Mouse (Mus musculus) layer of hippocampus, adult 11-12 months (tissue): ENCODE results near the gene Padi4.

Experiments used
- DNase-seq: peaks from one replicate; pipeline ENCODE4 v3.0.0; 2022; ENCODE audit warnings: low spot score

Gene Padi4

DNA sequence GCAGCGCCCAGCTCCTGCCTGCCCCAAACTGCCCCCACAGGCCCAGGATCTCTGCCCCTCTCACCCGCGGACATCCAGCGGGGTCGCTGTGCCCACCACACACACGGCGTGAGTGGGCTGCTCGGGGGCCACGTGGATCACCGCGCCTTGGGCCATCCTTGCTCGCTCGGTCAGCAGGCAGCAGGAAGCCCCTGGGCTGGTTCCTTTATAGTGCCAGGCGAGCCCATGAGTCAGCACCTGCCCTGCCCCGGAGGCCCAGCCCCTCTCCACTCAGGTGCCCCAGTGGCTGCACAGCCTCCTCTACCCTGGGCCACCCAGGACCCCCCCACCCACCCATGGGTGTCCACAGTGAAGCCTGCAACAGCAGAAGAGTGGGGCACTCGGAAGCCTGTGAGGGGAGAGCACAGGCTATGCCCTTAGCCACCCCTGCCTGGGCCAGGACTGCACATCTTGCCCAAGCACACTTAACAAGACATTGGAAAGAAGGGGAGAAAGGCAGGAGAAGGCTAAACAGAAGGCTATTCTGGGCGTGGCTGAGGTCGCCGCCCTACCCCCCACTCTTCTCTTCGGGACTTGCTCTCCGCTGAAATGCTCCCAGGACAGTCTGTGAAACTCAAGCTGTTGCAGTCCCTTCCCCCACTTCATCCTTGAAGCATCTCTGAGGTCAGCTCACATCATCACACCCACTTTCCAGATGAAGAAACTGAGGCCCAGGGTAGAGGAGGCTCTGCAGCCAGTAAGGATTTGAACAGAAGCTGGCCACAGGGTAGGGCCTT lies at the start of gene Padi4:
Gene Padi4 (minus strand): TSS at position 212 of the 776 bp plus-strand sequence.
- DNase-seq = no peak

DNA sequence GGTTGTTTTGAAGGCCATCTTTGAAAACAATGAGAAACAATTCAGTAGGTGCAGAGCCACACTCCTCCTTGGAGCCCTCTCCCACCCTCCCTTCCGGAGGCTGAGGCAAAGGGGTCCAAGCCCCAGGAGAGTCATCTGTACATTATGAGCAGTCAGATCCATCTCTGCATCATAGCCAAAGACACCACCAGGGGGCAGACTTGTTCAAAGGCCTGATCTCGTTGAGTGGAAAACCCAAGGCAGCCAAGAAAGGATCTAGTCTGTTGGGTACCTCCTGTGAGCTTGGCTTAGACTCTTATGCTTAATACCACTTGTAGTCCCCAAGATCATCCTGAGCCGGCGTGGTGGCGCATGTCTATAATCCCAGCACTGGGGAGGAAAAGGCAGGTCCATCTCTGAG lies 48.0 kb upstream of the Padi4 start:
- DNase-seq = peak; percentile 70

DNA sequence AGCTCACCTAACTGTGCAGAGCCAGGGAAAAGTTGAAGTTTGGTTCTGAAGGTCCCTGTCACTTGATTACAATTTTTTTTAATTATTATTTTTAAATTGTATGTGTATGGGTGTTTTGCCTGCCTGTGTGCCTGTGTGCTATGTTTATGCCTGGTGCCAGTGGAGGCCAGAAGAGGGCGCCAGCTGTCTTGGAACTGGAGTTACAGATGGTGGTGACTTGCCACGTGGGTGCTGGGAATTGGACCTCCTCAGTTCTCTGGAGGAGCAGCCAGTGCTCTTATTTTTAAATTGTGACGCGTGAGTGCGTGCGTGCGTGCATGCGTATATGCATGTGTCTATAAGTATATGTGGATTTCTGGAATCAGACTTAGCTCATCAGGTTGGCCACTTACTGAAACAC lies 43.4 kb upstream of the Padi4 start:
- DNase-seq = no peak

DNA sequence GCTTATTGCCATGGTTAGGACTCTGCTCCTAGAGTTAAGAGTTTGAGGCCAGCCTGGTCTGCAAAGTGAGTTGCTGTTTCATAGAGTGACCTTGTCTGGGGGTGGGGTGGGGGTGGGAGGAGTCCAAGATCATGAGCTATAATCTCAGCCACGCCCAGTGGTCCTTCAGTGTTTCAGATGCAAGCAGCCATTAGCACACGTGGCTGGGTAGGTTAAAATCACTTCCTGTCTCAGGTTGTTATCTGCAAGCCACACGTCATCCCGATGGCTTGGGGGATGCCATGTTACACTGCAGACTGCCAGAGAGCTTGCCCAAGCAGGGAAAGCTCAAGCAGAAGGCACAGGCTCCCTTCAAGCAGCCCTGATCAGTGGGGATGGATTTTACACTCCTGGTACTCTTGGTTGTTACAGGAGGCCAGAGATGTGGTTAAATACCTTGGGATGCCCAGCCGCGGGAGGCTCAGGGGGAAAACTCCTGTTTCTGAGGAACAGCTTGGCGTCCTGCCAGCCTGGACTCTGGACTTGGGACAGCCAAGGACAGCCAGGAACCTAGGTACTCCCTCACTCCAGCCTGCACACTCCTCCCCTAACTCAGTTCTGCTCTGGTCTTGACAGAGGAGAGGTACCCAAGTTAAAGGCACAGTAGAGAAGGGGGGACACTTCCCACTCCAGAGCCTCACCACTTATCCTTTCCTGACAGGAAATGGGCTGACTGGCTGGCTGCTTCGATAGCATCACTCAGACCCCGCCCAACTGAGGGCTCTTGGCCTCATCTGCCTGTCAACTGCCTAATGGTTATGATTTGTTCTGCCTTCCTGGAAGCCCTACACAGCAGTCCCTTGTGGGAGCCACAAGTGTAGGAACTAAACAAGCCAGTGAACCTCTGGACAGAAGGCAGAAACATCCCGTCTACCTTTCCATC lies 42.2 kb upstream of the Padi4 start:
- no peak for DNase-seq

DNA sequence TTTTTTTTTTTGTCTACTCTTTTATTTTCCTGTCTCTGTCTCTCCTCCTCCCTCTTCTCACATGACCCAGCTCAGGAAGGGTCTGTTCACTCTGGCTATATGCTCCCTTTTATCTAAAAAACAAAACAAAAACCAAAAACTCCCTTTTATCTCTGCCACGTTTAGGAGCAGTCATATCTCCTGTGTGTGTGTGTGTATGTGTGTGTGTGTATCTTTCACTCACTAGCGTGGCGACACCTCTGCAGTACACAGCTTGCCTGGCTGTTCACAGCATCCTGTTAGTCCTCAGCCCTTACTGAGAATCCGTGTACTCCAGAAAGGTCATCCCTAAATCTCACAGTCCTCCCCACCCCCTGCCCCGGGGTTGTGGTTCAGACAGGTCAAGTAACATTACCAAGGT lies 41.5 kb upstream of the Padi4 start:
- DNase-seq = no peak

DNA sequence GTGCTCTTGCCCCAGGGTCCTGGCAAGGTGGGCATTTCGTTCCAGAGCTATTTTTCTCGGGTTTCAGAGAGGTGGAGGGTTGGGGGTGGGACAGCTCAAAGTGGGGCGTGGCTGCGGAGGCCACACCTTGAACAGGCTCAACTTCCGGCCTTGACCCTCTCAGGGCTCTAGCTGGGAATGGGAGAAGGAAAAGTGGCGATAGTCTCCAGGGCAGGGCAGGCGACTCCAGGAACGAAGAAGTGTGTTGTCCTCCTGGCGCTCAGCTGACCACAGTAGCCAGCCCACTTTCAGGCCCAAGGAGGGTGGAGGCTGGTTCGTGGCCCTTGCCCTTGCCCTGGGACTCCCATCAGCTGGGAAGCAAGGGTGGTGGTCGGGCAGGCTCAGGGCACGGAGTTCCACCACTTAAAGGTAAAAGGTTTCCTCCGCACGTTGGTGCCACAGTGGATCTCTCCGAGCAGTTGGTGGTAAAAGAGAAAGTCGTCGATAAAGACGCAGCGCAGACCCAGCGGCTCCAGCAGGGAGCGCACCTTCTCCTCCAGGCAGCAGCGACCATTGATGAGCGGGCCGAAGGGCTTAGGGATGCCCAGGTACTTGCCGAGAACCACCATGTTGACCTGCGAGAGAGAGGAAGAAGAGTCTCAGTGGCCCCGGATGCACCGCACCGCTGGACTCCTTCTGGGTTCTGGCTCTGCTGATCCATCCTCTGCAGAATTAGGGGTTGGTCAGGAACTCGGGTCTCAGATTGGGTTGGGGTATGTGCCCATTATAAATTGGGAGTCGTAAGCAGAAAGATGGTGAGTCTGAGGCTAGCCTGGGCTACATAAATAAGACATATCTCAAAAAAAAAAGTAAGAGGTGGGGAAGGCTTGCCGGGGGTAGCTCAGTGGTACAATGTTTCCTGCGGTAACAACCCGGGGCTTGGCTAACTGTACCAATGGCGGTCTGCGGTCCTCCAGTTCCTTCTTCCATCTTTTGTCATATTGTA lies 40.5 kb upstream of the Padi4 start:
- DNase-seq = peak; percentile 7

DNA sequence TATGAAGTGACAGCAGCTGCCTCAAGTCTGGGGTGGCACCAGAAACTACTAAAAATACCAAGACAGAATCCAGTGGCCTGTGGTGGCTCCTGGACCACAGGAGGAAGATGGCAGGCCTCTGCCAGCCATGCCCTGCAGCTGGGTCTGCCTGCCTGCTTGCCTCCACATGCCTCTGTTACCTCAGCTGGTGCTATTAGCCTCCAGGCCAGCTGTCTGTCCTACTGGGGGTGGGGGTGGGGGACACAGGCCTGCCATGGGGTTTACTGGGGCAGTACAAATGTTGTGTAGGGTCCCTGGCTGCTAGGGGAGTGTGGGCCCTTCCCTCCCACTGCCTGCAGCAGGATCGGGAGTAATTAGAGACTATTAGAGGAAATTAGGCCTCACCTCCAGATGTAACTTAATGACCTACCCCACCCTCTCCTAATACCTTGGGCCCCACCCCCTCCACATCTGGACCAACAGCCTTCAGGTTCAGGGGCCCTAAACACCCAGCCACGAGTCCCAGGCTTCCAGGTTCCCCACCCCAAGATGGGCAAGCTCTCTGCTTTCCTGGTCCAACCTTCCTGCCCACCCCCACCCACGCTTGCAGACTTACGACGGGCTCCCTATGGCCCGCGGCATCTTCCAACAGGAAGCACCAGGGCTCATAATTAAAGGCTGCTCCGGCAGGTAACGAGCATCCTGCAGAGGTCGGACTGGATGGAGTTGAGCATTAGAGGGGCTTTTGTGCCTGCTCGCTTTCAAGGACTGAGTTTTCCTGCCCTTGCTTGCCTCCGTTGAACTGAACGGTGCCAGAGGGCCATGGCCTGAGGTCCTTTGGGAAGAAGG lies 39.5 kb upstream of the Padi4 start:
- DNase-seq = no peak

DNA sequence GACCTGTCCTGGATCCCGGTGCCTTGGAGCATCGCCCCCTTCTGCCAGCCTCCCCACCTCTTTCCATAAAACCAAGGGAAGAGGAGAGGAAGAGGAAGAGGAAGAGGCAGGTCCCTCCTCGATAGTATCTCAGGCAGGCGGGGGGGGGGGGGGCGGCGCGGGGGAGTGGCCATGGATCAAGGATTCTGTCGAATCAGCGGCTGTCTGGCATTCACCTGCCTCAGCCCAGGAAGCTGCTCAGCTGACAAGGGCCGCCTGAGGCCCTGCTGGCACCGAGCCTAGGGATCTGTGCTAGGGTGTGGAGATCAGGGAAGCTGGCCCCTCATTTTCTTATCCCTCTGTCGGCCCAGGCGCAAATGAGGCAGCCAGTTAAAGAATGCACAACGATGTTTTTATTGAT lies 38.6 kb upstream of the Padi4 start:
- no peak for DNase-seq

DNA sequence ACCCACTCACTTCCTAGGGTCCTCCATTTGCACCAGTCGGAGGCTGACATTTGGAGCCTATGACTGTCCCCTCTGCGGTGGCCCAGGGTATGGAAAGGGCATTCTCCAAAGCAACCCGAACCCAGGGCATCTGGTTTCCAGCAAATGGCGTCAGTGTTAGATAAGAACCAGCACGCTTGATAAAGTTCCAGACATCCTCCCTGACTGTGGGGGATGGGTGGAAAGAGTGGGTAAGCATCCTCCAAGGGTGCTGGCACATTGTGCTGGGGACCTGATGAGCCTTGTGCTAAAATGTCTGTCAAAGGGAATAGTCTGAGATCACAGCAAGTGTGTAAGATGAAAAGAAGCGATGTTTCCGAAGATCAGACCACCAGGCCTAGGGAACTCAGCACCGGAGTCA lies 38.2 kb upstream of the Padi4 start:
- DNase-seq = no peak

DNA sequence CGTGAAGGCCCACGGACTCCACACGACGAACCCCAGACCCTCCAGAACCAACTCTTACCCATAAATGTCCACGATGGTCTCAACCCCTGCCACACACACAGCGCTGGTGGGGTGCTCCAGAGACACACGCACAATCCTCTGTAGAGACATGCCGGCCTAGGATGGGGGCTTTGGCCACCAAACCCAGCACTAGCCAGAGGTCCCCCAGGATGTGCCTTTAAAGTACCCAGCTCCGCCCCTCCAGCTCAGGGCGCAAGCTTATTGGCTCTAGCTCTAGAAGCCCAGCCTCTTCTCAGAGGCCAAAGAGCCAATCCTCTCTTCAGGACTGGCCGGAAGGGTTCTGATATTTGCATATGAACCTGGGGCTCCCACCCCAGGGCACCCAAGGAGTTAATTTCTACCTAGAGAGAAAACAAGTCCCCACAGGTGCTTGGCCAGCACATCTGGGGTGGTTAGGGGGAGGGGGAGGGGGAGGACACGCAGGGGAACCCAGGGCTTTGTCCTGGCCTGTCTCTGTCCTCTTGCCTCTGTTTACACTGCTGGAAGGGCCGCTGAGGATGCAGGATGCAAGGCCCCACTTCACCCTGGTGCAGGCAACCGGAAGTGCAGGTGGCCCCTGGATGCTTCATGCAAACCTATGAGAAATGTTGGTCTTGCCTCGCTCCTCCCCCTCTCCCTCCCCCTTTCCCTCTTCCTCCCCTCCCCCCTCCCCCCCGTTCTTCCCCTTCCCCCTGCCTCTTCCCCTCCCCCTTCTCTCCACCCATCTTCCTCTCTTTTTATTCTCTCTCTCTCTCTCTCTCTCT lies 36.6 kb upstream of the Padi4 start, which contains the start of gene Padi3:
Gene Padi3 (minus strand): TSS at position 191 of the 803 bp plus-strand sequence.
- DNase-seq = no peak

DNA sequence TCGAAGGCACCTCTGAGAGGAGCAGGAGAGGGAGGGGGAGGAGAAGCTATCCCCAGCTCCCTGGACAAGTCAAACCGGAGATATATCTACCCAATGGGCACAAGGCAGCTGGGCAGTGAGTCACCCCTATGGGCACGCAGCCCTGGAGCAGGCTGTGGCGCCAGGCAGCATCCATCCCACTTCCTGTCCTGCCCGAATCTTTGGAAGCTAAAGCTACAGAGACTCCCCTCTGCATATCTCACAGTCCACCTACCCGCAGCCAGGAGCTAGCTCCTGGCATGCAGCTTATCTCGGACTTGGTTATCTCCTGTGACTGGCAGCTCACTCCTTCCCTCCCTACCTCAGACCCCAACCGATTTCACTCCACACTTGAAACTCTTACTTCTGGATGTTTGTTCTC lies 35.1 kb upstream of the Padi4 start:
- no peak for DNase-seq

DNA sequence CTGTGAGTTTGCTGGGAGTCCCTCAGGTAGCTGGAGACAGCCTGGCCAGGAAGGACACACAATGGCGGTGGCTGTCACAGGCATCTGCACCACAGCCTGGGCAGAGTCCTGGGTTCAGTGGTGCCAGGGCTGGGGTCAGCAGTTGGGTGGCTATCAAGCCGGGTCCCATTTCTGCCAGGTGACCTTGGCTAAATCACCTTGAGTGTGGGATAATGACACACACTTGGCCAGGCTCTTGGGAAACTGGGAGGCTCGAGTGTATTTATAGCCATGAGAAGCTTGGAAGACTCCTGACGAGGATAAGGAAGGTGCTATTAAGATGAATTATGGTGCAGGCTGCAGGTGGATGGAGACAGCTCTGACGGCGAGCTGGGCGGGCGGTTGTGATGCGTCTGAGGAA lies 30.6 kb upstream of the Padi4 start:
- no peak for DNase-seq

DNA sequence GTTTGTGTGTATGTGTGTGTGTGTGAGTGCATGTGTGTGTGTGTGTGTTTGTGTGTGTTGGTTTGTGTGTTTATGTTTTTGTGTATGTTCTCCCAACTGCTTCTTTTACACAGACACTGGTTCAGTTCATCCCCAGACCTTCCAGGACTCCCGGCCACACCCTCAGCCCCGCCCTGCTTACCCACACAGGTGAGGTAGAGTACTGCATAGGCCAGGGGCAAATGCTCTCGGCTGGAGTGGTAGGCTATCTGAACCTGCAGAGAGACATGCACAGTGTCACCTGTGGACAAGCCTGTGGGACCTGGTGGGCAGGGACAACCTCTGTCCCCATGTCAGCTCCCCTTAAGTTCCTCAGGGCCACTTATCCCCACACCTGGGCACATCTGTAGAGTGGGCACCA lies 27.3 kb upstream of the Padi4 start:
- DNase-seq = no peak

DNA sequence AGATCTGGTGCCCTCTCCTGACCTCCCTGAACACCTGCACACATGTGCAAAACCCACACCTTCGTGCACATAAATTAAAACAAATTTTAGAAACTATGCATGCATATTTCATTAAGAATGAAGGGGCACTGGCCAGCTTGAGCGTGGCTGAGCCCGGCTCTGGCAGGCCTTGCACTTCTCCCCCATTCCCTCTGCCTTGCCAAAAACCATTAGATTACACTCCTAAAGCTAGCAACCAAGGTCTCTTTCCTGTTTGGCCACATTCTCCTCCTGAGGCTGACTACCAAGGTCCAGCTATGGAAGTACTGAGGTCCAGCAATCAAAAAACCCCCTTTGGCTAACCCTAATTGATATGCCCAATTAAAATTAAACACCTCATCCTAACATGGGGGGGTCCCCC lies 22.8 kb upstream of the Padi4 start:
- no peak for DNase-seq

DNA sequence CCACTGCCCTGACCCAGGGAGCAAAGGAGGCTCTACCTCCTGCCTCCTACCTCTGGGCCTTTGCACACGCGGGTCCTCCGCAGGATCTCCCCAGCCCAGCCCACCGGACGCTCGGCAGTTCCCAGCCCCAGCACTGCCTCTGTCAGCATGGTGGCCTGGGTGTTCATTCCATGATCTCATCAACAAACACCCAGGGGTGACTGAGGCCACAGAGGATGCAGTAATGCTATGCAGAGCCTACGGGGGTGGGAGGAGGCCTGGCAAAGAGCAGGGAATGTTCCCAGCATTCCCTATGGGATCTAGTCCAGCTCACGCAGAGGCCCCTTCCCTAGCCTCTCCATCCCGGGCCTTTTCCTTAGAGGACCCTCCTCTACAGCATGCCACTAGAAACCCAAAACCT lies 20.6 kb upstream of the Padi4 start:
- no peak for DNase-seq

DNA sequence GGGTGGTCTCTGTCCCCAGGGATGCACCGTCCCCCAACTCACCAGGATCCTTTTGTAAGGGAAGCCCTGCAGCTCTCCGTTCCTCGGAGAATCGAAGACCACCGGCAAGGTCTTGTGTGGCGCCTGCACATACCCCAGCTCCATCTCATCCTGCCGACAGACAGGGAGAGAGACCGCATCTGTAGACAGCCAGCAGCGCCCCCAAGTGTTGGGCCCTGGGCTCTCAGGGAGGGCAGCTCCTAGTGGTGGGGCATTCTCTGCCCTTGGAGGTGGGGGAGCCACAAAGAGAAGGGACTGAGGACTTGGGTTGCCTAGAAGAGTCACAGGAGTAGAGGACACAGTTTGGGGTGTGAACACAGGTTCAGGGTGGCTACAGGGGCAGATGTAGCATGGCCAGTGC lies 19.8 kb upstream of the Padi4 start:
- DNase-seq = no peak

DNA sequence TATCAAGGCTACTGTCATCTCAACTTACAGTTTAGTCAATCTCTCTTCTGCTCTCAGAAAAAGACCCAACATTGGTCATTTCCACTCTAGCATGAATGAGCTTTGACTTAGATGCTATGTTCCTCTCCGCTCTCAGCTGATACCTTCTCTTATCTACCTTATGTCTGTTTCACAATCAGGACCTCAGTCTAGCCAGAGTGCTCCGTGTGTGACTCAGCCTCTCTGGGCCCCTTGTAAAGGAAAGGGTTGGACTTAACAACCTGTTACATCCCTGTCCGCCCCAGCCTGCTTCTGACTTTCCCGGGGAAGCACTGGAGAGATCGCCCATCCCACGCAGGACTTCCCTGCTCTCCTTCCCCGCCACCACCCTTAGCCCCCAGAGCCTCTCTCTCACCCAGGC lies 18.5 kb upstream of the Padi4 start:
- DNase-seq = no peak

DNA sequence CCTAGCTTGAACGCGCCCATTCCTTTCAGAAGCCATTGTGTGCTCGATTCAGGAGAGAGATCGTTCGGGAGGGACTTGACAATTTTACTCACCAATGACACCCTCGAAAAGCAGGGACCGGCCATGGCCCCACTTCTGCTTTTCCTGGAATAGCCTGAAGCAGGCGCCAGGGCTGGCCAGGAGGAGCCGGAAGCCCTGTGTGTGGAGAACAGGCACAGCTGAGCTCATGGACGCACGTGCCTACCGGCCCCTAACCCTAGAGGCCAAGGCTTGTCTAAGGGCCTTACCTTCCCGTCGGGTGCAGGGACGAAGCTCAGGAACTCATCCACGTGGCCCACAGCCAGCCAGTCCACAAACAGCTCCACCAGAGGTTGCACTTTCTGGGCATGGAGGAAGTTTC lies 17.0 kb upstream of the Padi4 start:
- no peak for DNase-seq

DNA sequence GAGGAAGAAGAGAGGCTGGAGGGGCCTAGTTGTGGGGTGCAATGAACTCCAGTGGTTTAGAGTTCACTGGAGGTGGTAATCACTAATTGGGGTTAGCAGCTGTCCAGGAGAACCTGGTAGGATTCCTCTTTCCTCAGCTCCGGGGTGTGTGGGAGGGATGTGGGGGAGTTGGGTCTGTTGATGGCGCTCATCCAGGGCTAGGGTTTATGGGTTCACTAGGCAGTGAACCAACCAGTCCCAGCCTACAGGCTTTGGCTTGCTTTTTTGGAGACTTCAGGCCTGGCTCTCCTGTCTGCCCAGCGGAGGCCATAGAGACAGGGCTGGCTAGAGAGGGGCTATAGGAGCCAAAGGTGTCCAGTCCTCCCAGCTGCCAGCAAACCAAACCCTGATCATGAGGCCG lies 15.9 kb upstream of the Padi4 start:
- no peak for DNase-seq

DNA sequence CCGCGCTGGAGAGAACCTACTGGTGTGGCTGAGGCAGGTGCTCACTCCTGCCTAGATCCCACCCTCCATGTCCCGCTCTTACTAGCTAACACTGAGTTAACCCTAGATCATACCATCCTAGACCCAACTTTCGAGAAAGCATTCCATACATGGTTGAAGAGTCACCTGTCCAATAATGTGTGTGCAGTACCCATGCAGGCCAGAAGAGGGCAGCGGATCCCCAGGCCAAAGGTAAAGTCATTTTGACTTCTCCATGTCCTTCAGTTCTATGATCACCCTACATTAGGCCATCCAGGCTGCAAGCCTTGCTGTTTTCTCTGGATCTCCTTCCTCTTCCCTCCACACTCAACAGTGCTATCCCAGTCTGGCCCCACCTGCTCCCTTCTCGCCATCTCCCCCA lies 14.9 kb upstream of the Padi4 start:
- DNase-seq = peak; percentile 55
